21 mouse cellular contexts compared by ENCODE assay signal in the genomic region with DNA sequence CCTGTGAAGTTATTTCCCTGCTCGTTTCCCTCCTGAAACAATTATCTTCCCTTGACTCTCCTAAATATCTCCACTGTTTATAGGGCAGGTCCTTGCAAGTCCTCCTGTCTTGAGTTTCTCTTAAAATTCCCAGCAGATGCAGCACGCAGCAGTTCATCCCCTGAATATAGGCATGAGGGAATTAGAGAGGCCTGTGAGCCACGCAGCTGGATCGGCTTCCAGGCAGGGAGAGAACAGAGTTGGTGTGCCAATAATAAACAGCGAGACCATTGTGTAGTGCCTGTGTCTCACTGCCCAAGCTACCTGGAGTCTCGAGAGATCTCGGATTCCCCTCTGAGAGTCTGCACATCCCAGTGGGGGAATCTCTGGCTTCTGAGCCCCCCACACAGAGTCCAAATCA. TPM values are rescaled to one million over a fixed set of nuclear protein-coding genes. Genes with fewer than 3 reads are reported as not detected.
DNase-seq lines count a peak whose midpoint lies in the region; ATAC-seq and TF ChIP-seq lines count a peak whose summit lies in the region.
"Had no signal": no experiment of that assay in that cellular context is flagged by ENCODE, and none has a peak within 500 bp of the region (broad histone marks: within the 10 kb centered on the region; RNA-seq: fewer than 3 reads in every experiment).

No protein-coding gene starts in this region.

- H3K27me3 ChIP-seq in heart, adult 2 months (ENCODE audit: control insufficient read depth, insufficient read depth, low read length) = no peaks in the 10 kb centered on the region
- no peaks in the 10 kb centered on the region for H3K27me3 ChIP-seq in hindbrain, postnatal 0 days (ENCODE audit: insufficient read depth, low read length)
- no peaks in the 10 kb centered on the region; the same call in 1 of the 2 replicates for H3K27me3 ChIP-seq in hindbrain, embryonic 12.5 days
- no peaks in the 10 kb centered on the region for H3K27me3 ChIP-seq in embryonic facial prominence, embryonic 15.5 days
- H3K27me3 ChIP-seq: CH12.LX; hindbrain, embryonic 15.5 days had no signal

- 59% methylated on average over 7 of the region's 7 CpGs for WGBS in heart, adult 2 months
- WGBS in hindbrain, postnatal 0 days = 51% methylated on average over 7 of the region's 7 CpGs
- WGBS in hindbrain, embryonic 12.5 days = 64% methylated on average over 7 of the region's 7 CpGs
- WGBS in embryonic facial prominence, embryonic 15.5 days = 15% methylated on average over 7 of the region's 7 CpGs

- no peak for TF ChIP-seq CTCF in heart, adult 2 months (IDR thresholded peaks at IDR 0.05)
- TF ChIP-seq CTCF in hindbrain, postnatal 0 days (IDR thresholded peaks at IDR 0.05; ENCODE audit: low read depth) = no peak

- 0 out of 2 replicates have a peak, but pooled peaks have one; percentile 27 for ATAC-seq in hindbrain, postnatal 0 days
- ATAC-seq in hindbrain, embryonic 12.5 days (ENCODE audit: low FRiP score) = no peak
- ATAC-seq in embryonic facial prominence, embryonic 15.5 days (ENCODE audit: insufficient number of reproducible peaks, low FRiP score, low TSS enrichment, low read depth) = peak; percentile 27; the same call in 1 of the 2 replicates
- ATAC-seq: forebrain, embryonic 16.5 days; intestine, embryonic 16.5 days; liver, postnatal 0 days had no signal

- intact Hi-C loops in heart, adult 2 months (cut with DNase I) = loop anchor here (5.0 kb wide), 1 partner anchor 47 kb away; a partner anchor contains a TSS

- DNase-seq in heart, adult 2 months = no peak
- no peak for DNase-seq in heart, adult 8-10 months (ENCODE audit: low spot score)
- no peak for DNase-seq in hindbrain, postnatal 0 days (ENCODE audit: low spot score)
- DNase-seq in skeletal muscle tissue, adult 2 months (ENCODE audit: low read depth, low spot score) = peak; percentile 19
- DNase-seq in adrenal gland, adult 8-10 months = no peak
- DNase-seq: adrenal gland, postnatal 25 days; cerebellum, adult 18-20 months; cerebellum, postnatal 25 days; kidney, postnatal 4 days; liver, postnatal 0 days; lung, postnatal 14 days; midbrain, embryonic 14.5 days; right cerebral cortex, postnatal 14 days; thymus, postnatal 4 days had no signal

- H3K79me2 ChIP-seq in heart, adult 2 months (replicated peaks; ENCODE audit: control insufficient read depth, insufficient read depth, low read length) = no peaks in the 10 kb centered on the region

- peaks cover 3% of the 10 kb centered on the region for H3K4me1 ChIP-seq in heart, adult 2 months (ENCODE audit: control insufficient read depth, insufficient read depth, low read length)
- no peaks in the 10 kb centered on the region for H3K4me1 ChIP-seq in hindbrain, postnatal 0 days (ENCODE audit: insufficient read depth, low read length)
- H3K4me1 ChIP-seq in hindbrain, embryonic 12.5 days = peaks cover 17% of the 10 kb centered on the region
- peaks cover 38% of the 10 kb centered on the region for H3K4me1 ChIP-seq in embryonic facial prominence, embryonic 15.5 days

- peaks cover 6% of the 10 kb centered on the region; the same call in 1 of the 2 replicates for H3K36me3 ChIP-seq in heart, adult 2 months (ENCODE audit: control insufficient read depth, insufficient read depth, low read length)
- 0 out of 2 replicates have a peak, but pooled peaks cover 6% of the 10 kb centered on the region for H3K36me3 ChIP-seq in hindbrain, postnatal 0 days (ENCODE audit: insufficient read depth, low read length)
- no peaks in the 10 kb centered on the region for H3K36me3 ChIP-seq in hindbrain, embryonic 12.5 days
- H3K36me3 ChIP-seq in embryonic facial prominence, embryonic 15.5 days = no peaks in the 10 kb centered on the region
- H3K36me3 ChIP-seq: hindbrain, embryonic 15.5 days had no signal

- no peak overlapping the region for H3K9ac ChIP-seq in heart, adult 2 months (ENCODE audit: low read depth, low read length)
- no peak overlapping the region for H3K9ac ChIP-seq in hindbrain, postnatal 0 days (replicated peaks; ENCODE audit: low read length)
- no peak overlapping the region for H3K9ac ChIP-seq in hindbrain, embryonic 12.5 days
- no peak overlapping the region for H3K9ac ChIP-seq in embryonic facial prominence, embryonic 15.5 days
- H3K9ac ChIP-seq: hindbrain, embryonic 15.5 days; liver, postnatal 0 days had no signal

- TF ChIP-seq POLR2A in heart, adult 2 months (IDR thresholded peaks at IDR 0.05; ENCODE audit: insufficient read depth, low read depth, low read length) = no peak

- H3K27ac ChIP-seq in heart, adult 2 months = peak overlapping the region; percentile 28
- no peak overlapping the region for H3K27ac ChIP-seq in hindbrain, postnatal 0 days
- H3K27ac ChIP-seq in hindbrain, embryonic 12.5 days = no peak overlapping the region
- peak overlapping the region; percentile 90 for H3K27ac ChIP-seq in embryonic facial prominence, embryonic 15.5 days (replicated peaks)
- H3K27ac ChIP-seq: hindbrain, embryonic 15.5 days had no signal

- no peak overlapping the region for H3K4me3 ChIP-seq in heart, adult 2 months
- no peak overlapping the region for H3K4me3 ChIP-seq in hindbrain, postnatal 0 days (ENCODE audit: low read length)
- no peak overlapping the region for H3K4me3 ChIP-seq in hindbrain, embryonic 12.5 days
- H3K4me3 ChIP-seq in embryonic facial prominence, embryonic 15.5 days (replicated peaks) = no peak overlapping the region
- H3K4me3 ChIP-seq: hindbrain, embryonic 15.5 days; myocyte had no signal

- TF ChIP-seq EP300 in heart, adult 2 months (IDR thresholded peaks at IDR 0.05; ENCODE audit: insufficient read depth, low read depth, low read length) = no peak

- no peak overlapping the region for H3K4me2 ChIP-seq in hindbrain, postnatal 0 days (ENCODE audit: low read depth, low read length)
- no peak overlapping the region for H3K4me2 ChIP-seq in hindbrain, embryonic 12.5 days (replicated peaks)
- H3K4me2 ChIP-seq in embryonic facial prominence, embryonic 15.5 days (replicated peaks) = no peak overlapping the region
- H3K4me2 ChIP-seq: hindbrain, embryonic 15.5 days had no signal

- H3K9me3 ChIP-seq in hindbrain, postnatal 0 days (ENCODE audit: low read length) = no peaks in the 10 kb centered on the region
- H3K9me3 ChIP-seq in hindbrain, embryonic 12.5 days (replicated peaks) = no peaks in the 10 kb centered on the region
- H3K9me3 ChIP-seq in embryonic facial prominence, embryonic 15.5 days (replicated peaks) = no peaks in the 10 kb centered on the region
- H3K9me3 ChIP-seq: hindbrain, embryonic 15.5 days had no signal

RNA-seq across cellular contexts. Expression of a gene that starts 45.4 kb away (rescaled TPM):
- total RNA-seq in heart, adult 2 months (2021) = 100 to 1,000 TPM; 275 to 303 TPM
- 75.1 and 124 TPM in 2 replicates for polyA plus RNA-seq in heart, adult 2 months (2012; rRNA removed)
- total RNA-seq in heart, adult 8-10 months (2022) = 100 to 1,000 TPM; 281 to 324 (median 299) TPM
- 6.0 and 6.6 TPM in 2 replicates for total RNA-seq in hindbrain, postnatal 0 days (2014; rRNA removed)
- polyA plus RNA-seq in hindbrain, postnatal 0 days (2015; fragmentation: Nextera tagmentation; extraction: Ambion mirVana) = 3.5 and 3.6 TPM in 2 replicates
- 9.4 and 11.0 TPM in 2 replicates for polyA plus RNA-seq in hindbrain, embryonic 12.5 days (2016; fragmentation: Nextera tagmentation; extraction: Ambion mirVana)
- polyA plus RNA-seq in embryonic facial prominence, embryonic 15.5 days (2015; fragmentation: Nextera tagmentation; extraction: Ambion mirVana) = 21.0 and 23.9 TPM in 2 replicates
- 10 to 100 TPM; 30.6 to 46.2 (median 35.6) TPM for total RNA-seq in adrenal gland, adult 8-10 months (2022)

Comparison
In these comparisons a context has a peak if more than half of its experiments do, and no peak if none do; other contexts are left out.
1. H3K27ac ChIP-seq: peak in heart, adult 2 months (single experiment) and embryonic facial prominence, embryonic 15.5 days (single experiment); none in hindbrain, postnatal 0 days (single experiment) and hindbrain, embryonic 12.5 days (single experiment).
2. RNA of a gene that starts 45.4 kb away (total RNA-seq): 281 to 324 TPM in heart, adult 8-10 months and 275 to 303 TPM in heart, adult 2 months; 30.6 to 46.2 TPM in adrenal gland, adult 8-10 months and 6.0 to 6.6 TPM in hindbrain, postnatal 0 days; every median in the first group is over 4 times any median in the second.